Mouse (Mus musculus) urinary bladder, adult 18-20 months (tissue): ENCODE data around the gene Dpm2.

Experiments used
- DNase-seq, 2 experiments: peaks; one replicate each; pipeline ENCODE4 v3.0.0; 2022; ENCODE audit warnings: low spot score in 2 of 2, mixed read lengths in 2 of 2

The Dpm2 gene

DNA sequence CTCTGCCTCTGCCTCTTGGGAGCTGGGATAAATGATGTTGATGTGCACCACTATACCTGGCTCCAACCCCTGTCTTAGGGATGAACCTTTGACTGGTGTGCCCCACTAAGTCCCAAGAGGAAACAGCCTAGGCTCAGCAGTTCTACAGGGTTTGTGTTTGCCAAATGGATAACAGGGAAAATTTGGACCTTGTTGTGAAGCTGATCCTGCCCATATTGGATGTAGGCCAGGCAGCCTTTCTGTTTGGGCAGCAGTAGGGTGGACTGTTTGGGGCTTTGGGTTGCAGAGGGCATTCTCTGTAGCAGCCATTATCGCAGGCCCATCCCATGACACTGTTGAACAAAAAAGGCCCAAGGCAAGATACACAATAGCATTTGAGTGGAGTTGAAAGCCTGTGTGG lies 23.7 kb upstream of the Dpm2 start:
- DNase-seq: no peak

DNA sequence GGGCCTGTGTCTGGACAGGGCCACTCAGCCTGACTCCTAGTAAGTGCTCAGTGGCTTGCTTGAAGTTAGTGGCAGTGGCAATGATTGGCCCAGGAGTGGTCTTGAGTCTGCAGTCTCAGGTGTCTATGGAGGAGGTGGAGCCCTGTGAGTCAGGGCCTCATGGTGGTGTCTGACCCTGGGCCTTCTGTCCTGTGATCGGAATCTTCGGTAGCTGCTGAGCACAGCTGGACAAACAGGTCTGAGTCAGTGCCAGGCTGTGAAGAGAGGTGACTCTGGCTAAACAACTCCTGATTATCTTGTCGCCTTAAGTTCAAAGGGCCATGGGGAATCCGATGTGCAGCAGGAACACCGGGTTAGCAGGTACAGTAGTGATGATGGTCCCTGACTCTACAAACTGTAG lies 23.3 kb upstream of the Dpm2 start:
- DNase-seq: no peak

DNA sequence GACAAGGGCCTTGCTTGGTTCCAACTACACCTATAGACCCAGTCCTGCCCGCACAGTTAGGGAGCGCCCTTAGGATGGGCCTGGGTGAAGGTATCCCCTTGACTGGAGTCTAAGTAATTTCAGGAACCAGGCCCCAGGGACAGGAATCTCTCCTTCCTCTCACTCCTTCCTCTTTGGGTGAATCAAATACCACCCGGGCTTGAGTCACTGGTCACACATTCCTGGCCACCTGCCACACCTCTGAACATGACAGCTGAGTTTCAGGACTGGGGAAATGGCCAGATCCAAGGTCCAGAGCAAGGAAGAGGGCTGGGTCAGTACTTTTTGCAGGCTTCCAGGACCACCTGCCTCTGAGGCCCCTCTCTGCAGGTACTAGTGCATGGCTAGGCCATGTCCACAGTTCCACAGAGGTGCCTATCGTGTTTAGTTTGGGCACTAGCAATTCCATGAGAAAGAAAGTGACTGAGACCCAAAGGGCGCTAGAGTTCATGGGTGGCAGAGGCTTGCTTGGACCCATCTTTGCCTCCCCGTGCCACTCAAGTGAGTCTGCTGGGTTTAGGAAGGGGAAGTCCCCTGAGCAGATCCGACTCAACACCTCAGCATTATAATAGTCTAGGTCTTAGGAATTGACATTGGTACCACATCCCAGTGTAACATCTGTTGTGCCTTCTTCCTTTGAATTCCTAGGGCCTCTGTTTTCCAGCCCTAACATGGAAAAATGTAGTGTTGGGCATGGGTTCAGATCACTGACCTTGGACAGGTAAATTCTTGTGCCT lies 22.5 kb upstream of the Dpm2 start:
- peak in 1 of 2 experiments; percentile 45 for DNase-seq

DNA sequence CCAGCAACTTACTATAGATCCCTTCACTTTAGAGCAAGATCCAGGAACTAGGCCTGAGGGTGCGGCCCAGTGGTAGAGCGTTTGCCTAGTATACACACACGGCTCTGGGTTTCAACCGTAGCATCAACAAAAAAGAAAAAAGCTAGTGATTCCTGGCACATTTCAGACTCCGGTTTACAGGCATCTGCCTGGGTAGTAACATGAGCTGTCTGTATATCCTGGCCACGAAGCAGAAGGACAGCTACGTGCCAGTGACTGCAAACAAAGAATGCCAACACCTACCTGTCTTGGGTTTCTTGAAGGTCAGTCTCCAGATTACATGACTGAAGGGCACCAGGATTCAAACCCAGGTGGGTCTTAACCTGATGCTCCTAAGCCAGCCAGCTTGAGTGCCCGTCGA lies 21.5 kb upstream of the Dpm2 start:
- DNase-seq: no peak

DNA sequence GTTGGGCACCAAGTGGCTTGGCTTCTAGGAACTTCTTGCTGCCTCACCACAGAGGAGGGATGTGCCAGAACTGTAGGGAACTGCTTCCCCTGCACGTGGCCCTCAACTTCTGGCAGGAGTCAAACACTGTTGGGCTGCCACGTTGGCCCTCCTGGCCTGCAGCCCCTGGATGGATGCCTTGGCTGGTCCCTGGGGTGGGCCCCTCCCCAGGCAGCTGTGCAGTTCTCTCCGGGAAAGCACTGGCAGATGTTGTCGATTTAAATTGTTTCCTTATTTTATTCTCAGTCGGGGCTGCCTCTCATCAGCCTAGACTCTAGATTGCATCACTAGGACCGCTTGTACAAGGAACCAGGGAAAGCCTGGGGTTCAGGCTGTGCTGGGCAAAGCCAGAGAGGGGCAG lies 20.9 kb upstream of the Dpm2 start:
- DNase-seq: peak in 1 of 2 experiments; percentile 59

DNA sequence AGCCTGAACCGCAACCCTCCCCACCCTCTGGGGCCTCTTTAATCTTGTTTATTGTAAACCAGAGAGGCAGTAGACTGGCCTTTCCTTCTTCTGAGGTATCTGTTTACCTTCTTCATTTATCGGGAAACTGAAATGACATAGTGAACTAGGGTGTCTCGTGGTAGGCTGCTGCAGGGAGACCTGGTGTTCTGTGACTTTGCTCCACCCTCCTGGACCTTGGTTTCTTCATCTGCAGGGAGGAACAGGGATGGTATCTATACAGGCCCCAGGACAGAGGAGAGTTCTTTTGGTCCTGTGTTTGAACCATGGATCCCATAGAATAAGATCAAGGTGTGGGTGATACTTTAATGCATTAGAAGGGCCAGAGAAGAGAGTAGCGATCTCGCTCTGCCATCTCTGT lies 19.4 kb upstream of the Dpm2 start:
- no peak for DNase-seq

DNA sequence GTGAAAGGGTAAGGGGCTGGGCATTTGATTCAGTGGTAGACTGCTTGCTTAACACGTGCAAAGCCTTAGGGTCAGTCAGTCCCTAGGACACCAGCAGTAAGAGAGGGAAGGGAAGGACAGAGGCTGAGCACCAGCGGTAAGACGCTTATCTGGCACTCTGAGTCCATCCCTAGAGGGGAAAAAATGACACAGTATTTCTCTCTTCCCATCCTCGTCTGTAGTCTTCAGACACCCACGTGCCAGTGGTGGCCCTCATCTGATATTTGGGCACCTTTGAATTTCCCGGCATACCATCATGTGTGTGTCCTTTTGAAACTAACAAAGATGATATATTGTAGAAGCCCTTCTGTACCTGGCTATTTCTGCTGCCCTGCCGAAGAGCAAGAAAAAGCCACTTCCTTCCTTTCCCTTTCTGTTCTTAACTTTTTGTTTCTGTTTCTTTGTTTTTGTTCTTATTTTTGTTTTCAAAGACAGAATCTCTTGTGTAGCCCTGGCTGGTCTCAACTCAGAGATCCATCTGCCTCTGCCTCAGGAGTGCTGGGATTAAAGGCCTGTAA lies 17.0 kb upstream of the Dpm2 start:
- DNase-seq: no peak

DNA sequence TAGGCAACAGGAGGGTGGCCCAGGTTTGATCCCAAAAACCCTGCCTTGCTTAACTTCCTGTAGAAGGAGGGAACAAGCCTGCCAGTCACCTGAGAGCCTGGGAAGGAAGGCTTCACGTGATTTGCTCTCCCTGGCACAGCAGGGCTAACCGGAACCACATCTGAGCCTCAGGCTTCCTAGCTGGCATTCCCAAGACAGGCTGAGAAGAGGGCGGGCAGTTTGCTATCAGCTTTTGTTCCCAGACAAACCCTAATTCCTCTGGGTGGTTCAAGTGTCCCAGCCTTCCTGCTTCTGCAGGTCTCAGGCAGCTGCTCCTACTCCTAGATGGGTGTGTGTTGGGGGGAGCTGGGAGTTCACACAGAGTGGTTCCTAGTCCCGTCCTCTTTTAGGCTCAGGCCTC lies 15.2 kb upstream of the Dpm2 start:
- no peak for DNase-seq

DNA sequence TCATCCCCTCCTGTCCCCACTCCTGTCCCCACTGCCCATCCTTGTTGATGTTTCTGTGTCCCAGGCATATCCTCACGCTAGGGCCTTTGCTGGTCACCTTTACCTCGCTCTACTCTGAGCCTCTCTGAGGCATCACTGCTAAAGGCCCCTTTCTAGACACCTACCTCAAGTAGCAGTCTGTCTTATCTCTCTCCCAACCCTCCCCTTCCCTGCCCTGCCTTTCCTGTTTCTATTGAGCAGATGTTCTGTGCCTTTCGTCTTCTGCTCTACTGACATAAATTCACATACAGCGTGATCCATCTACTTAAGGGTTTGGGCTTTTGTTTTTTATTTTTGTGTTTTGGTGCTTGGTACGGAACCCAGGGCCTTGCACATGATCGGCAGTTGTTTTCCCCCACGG lies 14.6 kb upstream of the Dpm2 start:
- no peak for DNase-seq

DNA sequence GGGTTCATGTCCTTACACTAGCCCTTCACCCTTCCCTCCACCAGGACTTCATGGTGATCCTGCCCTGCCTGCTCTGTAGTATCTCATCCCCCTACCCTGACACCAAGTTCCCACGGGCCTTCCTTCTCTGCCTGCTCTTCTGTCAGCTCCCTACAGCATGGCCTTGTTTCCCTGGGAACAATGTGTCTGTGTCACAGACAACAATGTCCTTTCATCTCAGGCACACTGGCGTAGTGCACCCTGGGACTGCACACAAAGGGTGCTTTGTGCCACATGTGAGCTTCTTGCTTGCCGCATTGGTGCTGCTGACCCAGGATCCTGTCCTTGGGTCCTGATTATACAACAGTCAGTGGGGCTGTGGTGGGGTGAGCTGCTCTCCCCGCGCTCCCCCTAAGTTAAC lies 11.1 kb upstream of the Dpm2 start:
- no peak for DNase-seq

DNA sequence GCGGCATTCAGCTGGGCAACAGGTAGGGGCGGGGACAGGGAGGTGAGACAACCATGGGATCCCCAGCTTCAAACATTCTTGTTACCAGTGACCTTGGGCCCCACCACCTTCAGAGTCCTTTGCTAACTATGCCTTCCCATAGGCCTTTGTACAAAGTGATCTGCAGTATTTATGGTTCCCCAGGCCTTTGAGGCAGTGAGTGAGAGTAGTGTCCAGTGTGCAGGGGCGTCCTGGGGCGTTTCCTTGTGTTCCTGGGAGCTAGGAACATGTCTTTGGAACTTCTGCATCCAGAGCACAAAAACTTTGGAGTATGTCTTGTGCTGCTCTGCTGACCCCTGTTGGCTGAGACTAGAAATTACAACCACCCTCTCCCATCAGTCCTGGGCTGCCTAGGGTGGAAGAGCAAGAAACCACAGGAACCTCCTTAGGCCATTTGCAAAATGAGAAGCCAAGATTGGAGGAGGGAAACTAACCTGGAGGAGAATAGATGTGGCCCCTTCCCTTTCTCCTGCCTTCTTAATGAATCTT lies 4.1 kb upstream of the Dpm2 start:
- DNase-seq: peak; percentile 33 to 60

DNA sequence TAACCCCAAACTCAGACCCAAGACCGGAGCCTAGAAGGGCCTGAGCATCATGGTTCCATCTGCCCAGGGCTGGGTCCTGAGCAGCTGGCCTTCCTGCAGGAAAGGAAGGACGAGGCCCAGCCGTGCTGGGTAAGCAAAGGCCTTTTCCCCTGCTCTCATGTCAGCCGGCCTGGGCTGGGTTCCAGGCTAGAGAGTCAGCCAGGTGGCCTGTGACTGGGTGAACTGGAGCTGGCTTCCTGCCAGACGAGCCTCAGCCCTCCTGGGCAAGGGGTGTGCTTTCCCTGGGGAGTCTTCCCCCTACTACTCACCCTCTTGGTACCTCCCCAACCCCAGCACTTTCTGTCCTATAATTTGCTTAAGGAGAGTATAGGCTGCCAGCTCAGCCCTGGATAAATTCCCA lies 2.5 kb upstream of the Dpm2 start:
- no peak for DNase-seq

DNA sequence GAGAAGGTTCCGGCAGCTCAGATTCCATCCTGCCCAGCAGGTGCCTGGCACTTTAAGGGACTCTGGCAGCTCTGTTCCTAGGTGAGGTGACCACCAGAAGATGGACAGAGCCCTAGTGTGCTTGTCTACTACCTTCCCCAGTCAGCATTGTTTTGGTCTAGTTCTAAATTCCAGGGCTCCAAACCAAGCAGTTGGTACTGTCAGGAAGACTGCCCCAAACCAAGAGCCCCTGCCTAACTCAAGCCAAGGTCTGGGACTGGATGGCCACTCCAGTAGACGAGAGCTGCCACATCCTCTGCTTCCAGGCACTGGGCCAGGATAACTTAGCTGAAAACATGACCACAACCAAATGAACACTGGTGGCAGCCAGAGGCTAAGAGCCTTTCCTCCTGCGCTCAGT lies 1.7 kb upstream of the Dpm2 start:
- no peak for DNase-seq

DNA sequence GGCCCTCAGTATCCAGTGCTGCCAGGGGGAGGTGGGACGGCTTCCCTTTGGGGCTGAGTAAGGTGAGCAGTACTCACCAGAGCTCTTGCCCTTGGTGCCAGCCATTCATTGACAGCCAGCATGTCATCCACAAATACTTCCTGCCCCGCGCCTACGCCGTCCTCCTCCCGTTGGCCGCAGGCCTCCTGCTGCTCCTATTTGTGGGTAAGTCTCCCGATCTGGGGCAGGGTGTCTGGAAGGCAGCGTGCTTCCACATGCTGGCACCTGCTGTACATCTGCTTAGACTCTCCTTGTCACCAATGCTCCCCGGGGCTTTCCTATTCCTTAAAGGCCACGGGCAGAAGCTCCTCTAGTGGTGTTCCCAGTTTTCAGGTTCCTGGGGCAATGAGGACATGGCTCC lies 1.5 kb downstream of the Dpm2 start:
- no peak for DNase-seq

DNA sequence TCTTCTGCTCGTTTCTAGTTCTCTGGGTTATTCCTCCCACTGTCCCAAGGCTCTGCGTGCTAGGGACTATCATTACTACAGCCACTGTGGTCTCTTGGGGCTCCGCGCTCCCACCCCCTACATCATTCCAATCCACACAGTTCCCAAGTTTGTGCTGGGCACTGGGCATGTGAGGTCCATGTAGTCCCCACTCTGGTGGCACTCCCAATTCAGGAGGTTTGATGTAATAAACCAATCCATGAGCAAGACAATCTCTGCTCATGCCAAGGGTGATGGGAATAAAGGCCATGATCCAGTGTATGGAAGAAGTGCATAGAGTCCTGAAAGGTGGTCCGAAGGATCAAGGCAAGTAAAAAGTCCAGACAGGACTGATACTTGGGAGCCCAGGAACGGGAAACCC lies 3.8 kb downstream of the Dpm2 start, which contains the start of gene Pip5kl1:
TSS of gene Pip5kl1 (plus strand) at position 301 of the 400 bp plus-strand sequence.
- DNase-seq: no peak

DNA sequence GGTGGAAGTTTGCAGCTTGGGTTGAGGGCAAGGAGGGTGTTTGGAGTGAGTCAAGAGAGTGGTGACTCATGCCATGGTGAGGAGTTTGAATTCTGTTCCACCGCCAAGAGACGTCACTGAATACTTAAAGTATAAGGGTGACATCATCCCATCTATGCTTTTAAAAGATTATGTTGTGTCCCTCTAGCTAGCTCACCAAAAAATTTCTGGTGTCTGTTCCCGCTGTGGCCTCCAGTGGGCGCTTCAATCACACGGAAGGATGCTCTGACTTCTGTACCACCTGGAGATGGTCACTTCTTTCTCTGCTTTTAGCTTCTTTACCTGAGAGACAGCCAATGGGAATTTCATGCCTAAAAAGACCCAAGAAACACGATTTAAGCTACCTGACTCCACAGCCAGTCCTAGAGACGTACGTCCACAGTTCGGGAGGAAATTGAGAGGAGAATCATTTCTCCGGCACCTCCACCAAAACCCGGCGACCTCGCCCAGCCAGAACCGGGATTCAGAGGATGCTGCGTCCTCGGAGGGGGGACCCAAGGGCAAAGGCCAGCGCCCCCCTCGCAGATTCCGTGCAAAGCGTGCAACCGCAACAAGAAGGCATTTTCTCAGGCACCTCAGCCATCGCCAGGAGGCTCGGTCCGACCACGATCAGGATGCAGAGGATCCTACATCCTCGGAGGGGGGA lies 4.4 kb downstream of the Dpm2 start:
- peak in 1 of 2 experiments; percentile 39 for DNase-seq

DNA sequence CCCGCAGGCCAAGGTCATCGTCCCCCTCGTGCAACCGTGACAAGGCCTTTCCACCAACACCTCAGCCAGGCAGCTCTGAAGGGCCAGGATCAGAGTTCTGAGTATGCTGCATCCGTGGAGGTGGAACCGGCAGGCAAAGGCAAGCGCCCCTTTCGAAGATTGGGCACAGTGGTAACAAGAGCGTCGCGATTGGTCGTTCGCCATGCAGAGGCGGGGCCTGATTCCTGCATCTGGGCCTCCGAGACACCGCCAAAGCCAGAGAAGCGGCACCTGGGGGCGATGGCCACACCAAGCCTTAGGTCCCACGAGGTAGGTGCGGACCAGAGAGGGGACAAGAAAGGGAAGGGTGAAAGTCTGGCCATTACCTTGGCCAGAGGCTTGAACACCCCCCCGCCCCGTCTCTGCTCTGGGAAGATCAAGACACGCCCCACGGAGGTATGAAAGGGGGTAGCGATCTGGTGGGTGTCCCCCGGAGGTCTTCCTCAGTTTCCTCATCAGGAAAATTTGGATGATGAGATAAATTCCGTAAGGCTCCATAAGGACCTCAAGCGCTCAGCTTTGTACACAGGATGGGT lies 5.0 kb downstream of the Dpm2 start, which contains the start of gene 9430097D07Rik:
TSS of gene 9430097D07Rik (minus strand) at position 99 of the 575 bp plus-strand sequence.
- DNase-seq: no peak

DNA sequence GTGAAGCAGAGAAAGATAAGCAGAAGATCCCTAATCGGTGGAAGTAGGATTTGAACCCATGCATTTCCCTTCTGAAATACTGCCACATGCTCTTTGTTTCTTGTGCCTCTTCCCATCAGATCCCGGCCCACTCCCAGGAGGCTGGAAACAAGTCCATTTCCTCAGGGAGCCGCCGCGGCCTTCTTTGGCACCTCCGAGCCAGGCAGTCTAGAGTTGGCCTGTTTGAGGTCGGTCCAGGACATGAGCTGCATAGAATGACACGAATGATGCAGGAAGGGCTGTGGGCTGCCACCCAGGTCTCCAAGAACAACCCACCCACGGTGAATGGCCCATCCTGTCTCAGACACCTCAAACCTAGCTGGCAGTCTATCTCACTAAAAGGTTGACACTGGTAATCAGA lies 5.9 kb downstream of the Dpm2 start:
- no peak for DNase-seq

DNA sequence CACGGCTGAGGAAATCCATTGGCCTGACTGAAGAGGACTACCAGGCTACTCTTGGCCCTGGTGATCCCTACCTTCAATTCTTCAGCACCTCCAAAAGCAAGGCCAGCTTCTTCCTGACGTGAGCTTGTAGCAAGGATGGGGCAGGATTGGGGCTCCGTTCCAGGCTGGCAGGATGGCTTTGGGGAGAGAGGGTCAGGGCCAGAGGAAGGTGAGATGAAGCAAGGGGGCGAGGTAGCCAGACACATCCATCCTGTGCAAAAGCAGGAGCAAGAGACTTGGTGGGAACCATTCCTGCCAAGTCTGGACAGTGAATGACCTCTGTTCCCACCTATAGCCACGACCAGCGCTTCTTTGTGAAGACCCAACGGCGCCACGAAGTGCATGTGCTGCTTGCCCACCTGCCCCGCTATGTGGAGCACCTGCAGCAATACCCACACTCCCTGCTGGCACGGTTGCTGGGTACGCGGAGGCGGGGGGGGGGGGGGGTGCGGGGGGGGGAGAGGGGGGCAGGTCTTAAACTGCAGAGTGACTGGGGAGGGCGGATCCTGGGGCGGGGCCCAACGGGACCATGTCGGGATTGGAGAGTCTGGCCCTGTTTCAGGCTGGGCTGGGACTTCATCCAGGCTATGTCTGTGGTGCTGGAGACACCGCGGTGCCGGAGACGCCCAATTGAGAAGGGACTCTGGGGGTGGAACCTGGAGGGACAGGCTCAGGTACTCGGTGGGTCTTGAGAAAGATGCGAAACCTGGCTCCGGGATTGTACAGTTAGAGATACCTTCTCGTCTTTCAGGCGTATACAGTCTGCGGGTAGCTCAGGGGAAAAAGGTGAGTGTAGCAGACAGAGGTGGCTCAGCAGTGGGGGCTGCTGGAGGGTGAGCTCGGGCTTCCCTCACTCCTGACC lies 7.7 kb downstream of the Dpm2 start:
- DNase-seq: no peak

DNA sequence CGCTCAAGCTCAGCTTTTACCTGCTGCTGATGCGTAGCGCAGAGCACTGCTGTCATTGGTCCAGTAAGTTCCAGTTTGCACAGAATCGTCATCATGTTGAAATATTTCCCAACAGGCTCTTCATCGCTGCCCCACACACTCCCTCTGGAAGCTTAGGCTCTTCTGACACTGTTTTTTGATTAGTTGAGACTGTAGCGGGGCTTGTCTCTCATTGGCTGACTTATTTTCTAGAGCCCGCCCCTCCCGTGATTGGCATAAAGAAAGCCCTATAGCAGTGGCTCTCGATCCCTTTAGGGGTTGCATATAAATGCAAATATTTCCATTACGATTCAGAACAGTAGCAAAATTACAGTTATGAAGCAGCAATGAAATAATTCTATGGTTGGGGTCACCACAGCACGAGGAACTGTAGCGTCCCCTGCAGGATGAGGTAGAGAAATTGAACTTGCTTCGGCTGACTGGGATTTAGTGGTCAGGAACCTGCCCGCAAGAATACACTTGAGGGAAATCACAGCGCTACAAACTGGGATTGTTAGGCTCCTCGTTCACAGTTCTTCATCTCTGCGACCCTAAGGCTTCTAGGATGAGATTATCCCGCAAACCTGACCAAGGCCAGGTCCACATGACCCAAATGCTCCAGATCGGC lies 10.9 kb downstream of the Dpm2 start:
- DNase-seq: no peak
